ENCODE assay signal across 8 mouse cellular contexts in genomic region chr13:73160289-73160688, GRCm38 (mm10).
A peak's percentile ranks its signal among the peaks of the same experiment; 100 is the strongest.
DNase-seq lines count a peak whose midpoint lies in the region; ATAC-seq and TF ChIP-seq lines count a peak whose summit lies in the region.

No protein-coding gene starts in this region.

- ATAC-seq in embryonic facial prominence, embryonic 13.5 days (ENCODE audit: insufficient number of reproducible peaks, insufficient read depth, low FRiP score, low TSS enrichment, low read depth) = peak; percentile 80
- ATAC-seq in limb, embryonic 11.5 days (ENCODE audit: insufficient number of reproducible peaks, low FRiP score, low TSS enrichment, low read depth) = peak; percentile 96
- peak; percentile 99 for ATAC-seq in midbrain, embryonic 13.5 days

- under 1% methylated on average over 22 of the region's 22 CpGs for WGBS in embryonic facial prominence, embryonic 13.5 days
- 3% methylated on average over 22 of the region's 22 CpGs for WGBS in heart, adult 2 months
- under 1% methylated on average over 22 of the region's 22 CpGs for WGBS in kidney, adult 2 months
- WGBS in limb, embryonic 11.5 days = under 1% methylated on average over 22 of the region's 22 CpGs
- under 1% methylated on average over 22 of the region's 22 CpGs for WGBS in midbrain, embryonic 13.5 days

- no peaks in the 10 kb centered on the region for H3K79me2 ChIP-seq in heart, adult 2 months (replicated peaks; ENCODE audit: control insufficient read depth, insufficient read depth, low read length)

- peak overlapping the region; percentile 62 for H3K9ac ChIP-seq in embryonic facial prominence, embryonic 13.5 days
- no peak overlapping the region for H3K9ac ChIP-seq in heart, adult 2 months (ENCODE audit: low read depth, low read length)
- peak overlapping the region; percentile 1; the same call in 1 of the 2 replicates for H3K9ac ChIP-seq in limb, embryonic 11.5 days (ENCODE audit: low read length)
- H3K9ac ChIP-seq in midbrain, embryonic 13.5 days (replicated peaks) = peak overlapping the region; percentile 60

- no peak for TF ChIP-seq EP300 in heart, adult 2 months (IDR thresholded peaks at IDR 0.05; ENCODE audit: insufficient read depth, low read depth, low read length)

- intact Hi-C loops in heart, adult 2 months (cut with DNase I) = loop anchor here (1.0 to 2.0 kb wide), 2 partner anchors 151 to 192 kb away; no protein-coding TSS in a partner anchor

- no peaks in the 10 kb centered on the region for H3K9me3 ChIP-seq in embryonic facial prominence, embryonic 13.5 days
- no peaks in the 10 kb centered on the region for H3K9me3 ChIP-seq in limb, embryonic 11.5 days (ENCODE audit: control insufficient read depth, low read length)
- H3K9me3 ChIP-seq in midbrain, embryonic 13.5 days = no peaks in the 10 kb centered on the region

- peaks cover 7% of the 10 kb centered on the region for H3K4me1 ChIP-seq in embryonic facial prominence, embryonic 13.5 days
- H3K4me1 ChIP-seq in heart, adult 2 months (ENCODE audit: control insufficient read depth, insufficient read depth, low read length) = no peaks in the 10 kb centered on the region
- 0 out of 2 replicates have a peak, but pooled peaks cover 3% of the 10 kb centered on the region for H3K4me1 ChIP-seq in kidney, adult 2 months (ENCODE audit: control insufficient read depth, insufficient read depth, low read length)
- H3K4me1 ChIP-seq in limb, embryonic 11.5 days (ENCODE audit: control insufficient read depth, insufficient read depth, low read length) = peaks cover 3% of the 10 kb centered on the region; the same call in 1 of the 2 replicates
- peaks cover 13% of the 10 kb centered on the region for H3K4me1 ChIP-seq in midbrain, embryonic 13.5 days (replicated peaks)

- TF ChIP-seq CTCF in heart, adult 2 months (IDR thresholded peaks at IDR 0.05) = peak; percentile 92
- TF ChIP-seq CTCF in kidney, adult 2 months (conservative IDR thresholded peaks at IDR 0.05; ENCODE audit: insufficient read depth, insufficient read length, low read depth, low read length) = peak; percentile 67

- no peak overlapping the region; the same call in 1 of the 2 replicates for H3K27ac ChIP-seq in embryonic facial prominence, embryonic 13.5 days
- no peak overlapping the region for H3K27ac ChIP-seq in heart, adult 2 months
- H3K27ac ChIP-seq in kidney, adult 2 months (ENCODE audit: insufficient read depth, low read depth, low read length) = no peak overlapping the region
- no peak overlapping the region for H3K27ac ChIP-seq in limb, embryonic 11.5 days (replicated peaks; ENCODE audit: low read depth, low read length)
- H3K27ac ChIP-seq in midbrain, embryonic 13.5 days = peak overlapping the region; percentile 47; the same call in 1 of the 2 replicates

- H3K4me3 ChIP-seq in embryonic facial prominence, embryonic 13.5 days = peak overlapping the region; percentile 42
- no peak overlapping the region for H3K4me3 ChIP-seq in heart, adult 2 months
- H3K4me3 ChIP-seq in kidney, adult 2 months (ENCODE audit: insufficient read depth, low read depth, low read length) = 0 out of 2 replicates have a peak overlapping the region, but pooled peaks have one; percentile 1
- H3K4me3 ChIP-seq in limb, embryonic 11.5 days (ENCODE audit: low read depth, low read length) = no peak overlapping the region
- H3K4me3 ChIP-seq in midbrain, embryonic 13.5 days (replicated peaks) = peak overlapping the region; percentile 30

- H3K36me3 ChIP-seq in embryonic facial prominence, embryonic 13.5 days = no peaks in the 10 kb centered on the region
- no peaks in the 10 kb centered on the region for H3K36me3 ChIP-seq in heart, adult 2 months (ENCODE audit: control insufficient read depth, insufficient read depth, low read length)
- no peaks in the 10 kb centered on the region for H3K36me3 ChIP-seq in kidney, adult 2 months (ENCODE audit: control insufficient read depth, insufficient read depth, low read length)
- no peaks in the 10 kb centered on the region for H3K36me3 ChIP-seq in limb, embryonic 11.5 days (ENCODE audit: control insufficient read depth, insufficient read depth, low read length)
- H3K36me3 ChIP-seq in midbrain, embryonic 13.5 days = no peaks in the 10 kb centered on the region

- DNase-seq in spleen, adult 18-20 months = peak; percentile 9 to 49
- DNase-seq in spleen, adult 12 weeks (ENCODE audit: low spot score) = no peak
- DNase-seq in heart, adult 2 months = peak; percentile 80 to 81
- peak; percentile 83 for DNase-seq in kidney, adult 2 months
- peak; percentile 93 for DNase-seq in limb, embryonic 11.5 days (ENCODE audit: low spot score)
- peak; percentile 22 to 81 for DNase-seq in spleen, postnatal 4 days (ENCODE audit: low spot score in 2 of 2)

- TF ChIP-seq POLR2A in heart, adult 2 months (IDR thresholded peaks at IDR 0.05; ENCODE audit: insufficient read depth, low read depth, low read length) = no peak
- no peak for TF ChIP-seq POLR2A in kidney, adult 2 months (IDR thresholded peaks at IDR 0.05; ENCODE audit: low read depth, low read length)

- peaks cover 5% of the 10 kb centered on the region; the same call in 1 of the 2 replicates for H3K27me3 ChIP-seq in embryonic facial prominence, embryonic 13.5 days
- H3K27me3 ChIP-seq in heart, adult 2 months (ENCODE audit: control insufficient read depth, insufficient read depth, low read length) = no peaks in the 10 kb centered on the region
- no peaks in the 10 kb centered on the region for H3K27me3 ChIP-seq in kidney, adult 2 months (replicated peaks; ENCODE audit: control insufficient read depth, insufficient read depth, low read length)
- H3K27me3 ChIP-seq in limb, embryonic 11.5 days (ENCODE audit: control insufficient read depth, insufficient read depth, low read length) = 0 out of 2 replicates have a peak, but pooled peaks cover 2% of the 10 kb centered on the region
- H3K27me3 ChIP-seq in midbrain, embryonic 13.5 days = peaks cover 25% of the 10 kb centered on the region

- H3K4me2 ChIP-seq in embryonic facial prominence, embryonic 13.5 days = peak overlapping the region; percentile 77
- peak overlapping the region; percentile 41 for H3K4me2 ChIP-seq in limb, embryonic 11.5 days (ENCODE audit: low read depth, severe bottlenecking)
- peak overlapping the region; percentile 61 for H3K4me2 ChIP-seq in midbrain, embryonic 13.5 days (replicated peaks)

Comparison
In these comparisons a context has a peak if more than half of its experiments do, and no peak if none do; other contexts are left out.
1. H3K4me3 ChIP-seq: peak in embryonic facial prominence, embryonic 13.5 days (single experiment), kidney, adult 2 months (single experiment) and midbrain, embryonic 13.5 days (single experiment); none in heart, adult 2 months (single experiment) and limb, embryonic 11.5 days (single experiment).
2. Peak in every context shown above with its lines, with median percentiles within 50 percentile points of each other: ATAC-seq and H3K4me2 ChIP-seq.